Mouse (Mus musculus) forebrain, embryonic 14.5 days (tissue): Measurements from ENCODE around the gene D8Ertd738e. TPM values are rescaled to one million over a fixed set of nuclear protein-coding genes. Genes with fewer than 3 reads are reported as not detected.
"Not testable (repeated sequence)": the region's sequence is repeated elsewhere in the genome, so short reads cannot be mapped to it uniquely, and the experiment has no call there.

ENCODE experiments used
- ATAC-seq: fragments of 200-750 bp; cut with Nextera tagmentation; 2 replicates; pipeline ENCODE4 v1.8.0; 2017; ENCODE audit warnings: mild to moderate bottlenecking, moderate library complexity
- DNase-seq: peaks from one replicate; pipeline ENCODE4 v3.0.0-alpha.2; 2015; ENCODE audit warnings: low spot score
- H3K27ac ChIP-seq: fragments of 300-500 bp; sonication (generic); 2 replicates; pipeline ENCODE4 v1.5.1; 2014; ENCODE audit warnings: low read depth, mild to moderate bottlenecking, control low read depth, low read length, moderate library complexity
- H3K27me3 ChIP-seq: fragments of 300-500 bp; sonication (generic); replicated peaks from 2 replicates; pipeline ENCODE4 v1.6.1; 2014; ENCODE audit warnings: low read length, control low read depth, mixed read lengths; ENCODE audit not compliant: control insufficient read depth, insufficient read depth
- H3K36me3 ChIP-seq: fragments of 300-500 bp; sonication (generic); 2 replicates; pipeline ENCODE4 v1.6.1; 2014; ENCODE audit warnings: low read length, control low read depth; ENCODE audit not compliant: control insufficient read depth, insufficient read depth
- H3K4me1 ChIP-seq: fragments of 300-500 bp; sonication (generic); 2 replicates; pipeline ENCODE4 v1.6.1; 2014; ENCODE audit warnings: antibody characterized with exemption, low read length, control low read depth; ENCODE audit not compliant: control insufficient read depth, insufficient read depth
- H3K4me2 ChIP-seq: fragments of 300-500 bp; sonication (generic); 2 replicates; pipeline ENCODE4 v1.6.1; 2014; ENCODE audit warnings: mild to moderate bottlenecking, control low read depth, low read length
- H3K4me3 ChIP-seq: fragments of 300-500 bp; sonication (generic); 2 replicates; pipeline ENCODE4 v1.5.1; 2014; ENCODE audit warnings: low read depth, low read length, control low read depth
- H3K9ac ChIP-seq: fragments of 300-500 bp; sonication (generic); 2 replicates; pipeline ENCODE4 v1.6.1; 2014; ENCODE audit warnings: mild to moderate bottlenecking, low read length, control low read depth, moderate library complexity
- H3K9me3 ChIP-seq: fragments of 300-500 bp; sonication (generic); replicated peaks from 2 replicates; pipeline ENCODE4 v1.6.1; 2016; ENCODE audit warnings: low read length, control low read depth, mixed read lengths; ENCODE audit not compliant: control insufficient read depth
- WGBS: fragments of 180-500 bp; shearing (Covaris S2); extraction: QIAGEN DNeasy Blood & Tissue Kit; methylation state at CpG from one replicate; pipeline ENCODE4 v1.1.7; 2014; 5-methylcytosine and 5-hydroxymethylcytosine counted together
- polyA plus RNA-seq: library from polyadenylated mRNA; unstranded; fragments of >200 nt; fragmentation: Nextera tagmentation; extraction: Ambion mirVana; gene quantifications from 2 replicates; pipeline ENCODE4 v1.2.1, GENCODE M21; 2014

Gene D8Ertd738e
- polyA plus RNA-seq, result 266 and 329 TPM in 2 replicates

- peak within 1 kb of the TSS; percentile 63; the same call in 1 of the 2 replicates for H3K27ac ChIP-seq
- H3K27me3 ChIP-seq, result no peaks in the 10 kb centered on the region
- peak within 1 kb of the TSS; percentile 88 for H3K4me2 ChIP-seq
- ATAC-seq, result peak; percentile 98
- DNase-seq, result peak; percentile 97
- peak within 1 kb of the TSS; percentile 82 for H3K9ac ChIP-seq
- H3K36me3 ChIP-seq, result peaks cover 72% of the 10 kb centered on the region
- WGBS, result 4% methylated on average over 52 of the region's 52 CpGs
- H3K4me3 ChIP-seq, result peak within 1 kb of the TSS; percentile 89
- no peaks in the 10 kb centered on the region for H3K4me1 ChIP-seq
- no peaks in the 10 kb centered on the region for H3K9me3 ChIP-seq
Observed at GRCm38 (mm10) chr8:84249257-84250170, at the start of gene D8Ertd738e. D8Ertd738e (minus strand) TSS chr8:84249719.

- Histone ChIP-seq H3K9me3 (no peaks in the 10 kb centered on the region), H3K27me3 (no peaks in the 10 kb centered on the region), H3K9ac (no peak overlapping the region), H3K4me2 (no peak overlapping the region), H3K27ac (no peak overlapping the region), H3K4me1 (no peaks in the 10 kb centered on the region), H3K36me3 (no peaks in the 10 kb centered on the region), H3K4me3 (no peak overlapping the region)
- 64% methylated on average over 5 of the region's 5 CpGs for WGBS
- ATAC-seq (no peak), DNase-seq (no peak)
Observed at GRCm38 (mm10) chr8:84297029-84297785, 47.7 kb upstream of the D8Ertd738e start.

DNA sequence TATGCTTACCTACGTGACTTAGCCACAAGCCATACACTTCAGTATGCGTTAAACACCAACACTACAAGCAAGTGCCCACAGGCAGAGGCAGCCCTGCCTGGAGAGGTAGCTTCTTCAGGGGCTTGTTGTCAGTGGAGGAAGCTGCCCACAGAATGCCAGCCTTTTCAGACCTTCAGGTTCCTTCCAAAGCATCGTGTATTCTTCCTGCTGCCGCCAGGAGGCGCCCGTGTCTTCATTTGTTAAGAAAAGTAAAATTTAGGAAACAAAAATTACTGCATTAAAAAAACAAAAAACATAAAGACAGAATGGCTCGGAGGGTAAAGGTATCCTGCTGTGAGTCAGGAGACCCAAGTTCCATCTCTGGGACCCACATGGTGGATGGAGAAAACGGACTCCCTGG is 42.2 kb upstream of the D8Ertd738e start:
- ATAC-seq, result no peak
- H3K27ac ChIP-seq, result no peak overlapping the region

DNA sequence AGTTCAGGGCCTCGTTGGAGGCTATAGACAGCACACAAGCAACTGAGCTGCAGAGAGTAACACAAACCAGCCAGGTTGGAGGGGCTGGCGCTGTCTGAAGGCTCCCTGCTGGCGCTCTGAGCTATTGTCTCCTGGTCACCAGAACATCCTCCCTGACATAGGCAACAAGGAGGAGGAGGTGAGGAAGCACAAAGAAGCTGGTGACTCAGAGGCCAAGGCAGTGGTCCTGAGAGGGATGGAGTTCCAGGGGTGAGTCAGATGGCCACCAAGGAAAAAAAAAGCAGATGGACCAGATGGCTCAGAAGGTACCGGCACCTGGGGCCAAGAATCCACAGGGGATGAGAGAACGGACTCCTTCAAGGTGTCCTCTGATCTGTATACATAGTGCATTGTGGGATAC is 41.6 kb upstream of the D8Ertd738e start:
- Histone ChIP-seq H3K27ac (no peak overlapping the region), H3K4me2 (no peak overlapping the region), H3K9ac (no peak overlapping the region), H3K4me3 (no peak overlapping the region), H3K9me3 (no peaks in the 10 kb centered on the region), H3K4me1 (no peaks in the 10 kb centered on the region), H3K36me3 (no peaks in the 10 kb centered on the region), H3K27me3 (no peaks in the 10 kb centered on the region)
- no peak for ATAC-seq
- no peak for DNase-seq
- 63% methylated on average over 5 of the region's 5 CpGs for WGBS

More for the DNA sequence above, 42.2 kb upstream of the D8Ertd738e start:
- WGBS, result 24% methylated on average over 8 of the region's 8 CpGs
- Histone ChIP-seq H3K36me3 (no peaks in the 10 kb centered on the region), H3K4me1 (no peaks in the 10 kb centered on the region), H3K27me3 (no peaks in the 10 kb centered on the region), H3K4me2 (no peak overlapping the region), H3K9ac (no peak overlapping the region), H3K4me3 (no peak overlapping the region), H3K9me3 (no peaks in the 10 kb centered on the region)
- peak; percentile 83 for DNase-seq

- no peak for ATAC-seq
- no peak overlapping the region for H3K4me2 ChIP-seq
- H3K9ac ChIP-seq, result no peak overlapping the region
- H3K27me3 ChIP-seq, result no peaks in the 10 kb centered on the region
- no peaks in the 10 kb centered on the region for H3K36me3 ChIP-seq
- no peak for DNase-seq
- no peaks in the 10 kb centered on the region for H3K4me1 ChIP-seq
- 55% methylated on average over 2 of the region's 2 CpGs for WGBS
- no peaks in the 10 kb centered on the region for H3K9me3 ChIP-seq
- no peak overlapping the region for H3K4me3 ChIP-seq
- no peak overlapping the region for H3K27ac ChIP-seq
Observed at GRCm38 (mm10) chr8:84288892-84289291, 39.4 kb upstream of the D8Ertd738e start.

GRCm38 (mm10) chr8:84285665-84286064 is 36.1 kb upstream of the D8Ertd738e start:
- H3K36me3 ChIP-seq, H3K4me3 ChIP-seq, ATAC-seq, H3K27me3 ChIP-seq, H3K4me2 ChIP-seq, H3K9me3 ChIP-seq, H3K9ac ChIP-seq, H3K4me1 ChIP-seq, H3K27ac ChIP-seq: not testable (repeated sequence)
- WGBS, result 53% methylated on average over 4 of the region's 5 CpGs
- peak; percentile 37 for DNase-seq

DNA sequence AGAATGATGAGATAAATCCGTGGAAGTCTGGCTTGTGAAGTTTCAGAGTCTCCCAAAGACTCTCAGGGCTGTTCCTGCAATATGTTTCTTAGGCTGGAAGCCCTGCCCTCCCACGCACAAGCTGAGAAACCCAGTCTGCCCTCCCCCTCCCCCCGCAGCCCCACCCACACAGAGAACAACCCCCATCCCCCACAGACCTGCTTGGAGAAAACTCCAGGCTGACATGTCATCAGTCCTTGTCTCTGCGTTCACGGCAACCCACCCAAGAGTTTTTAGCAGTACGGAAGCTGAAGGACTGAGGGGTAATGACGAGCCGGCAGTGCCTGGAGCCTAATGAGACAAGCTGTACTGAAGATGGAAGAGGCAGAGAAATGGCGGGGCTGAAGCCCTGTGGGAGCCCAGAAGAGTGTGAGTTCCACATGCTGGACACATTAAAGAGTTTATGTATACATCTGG is 35.1 kb upstream of the D8Ertd738e start:
- no peak for ATAC-seq
- H3K4me2 ChIP-seq, result no peak overlapping the region
- H3K27ac ChIP-seq, result no peak overlapping the region
- H3K4me3 ChIP-seq, result no peak overlapping the region
- WGBS, result 45% methylated on average over 9 of the region's 9 CpGs
- no peaks in the 10 kb centered on the region for H3K9me3 ChIP-seq
- no peak overlapping the region for H3K9ac ChIP-seq
- H3K4me1 ChIP-seq, result no peaks in the 10 kb centered on the region
- DNase-seq, result no peak
- H3K36me3 ChIP-seq, result no peaks in the 10 kb centered on the region
- no peaks in the 10 kb centered on the region for H3K27me3 ChIP-seq

- no peak overlapping the region for H3K27ac ChIP-seq
- no peak overlapping the region for H3K4me2 ChIP-seq
- no peak overlapping the region for H3K4me3 ChIP-seq
- no peaks in the 10 kb centered on the region for H3K4me1 ChIP-seq
- no peaks in the 10 kb centered on the region for H3K27me3 ChIP-seq
- ATAC-seq, result no peak
- no peaks in the 10 kb centered on the region for H3K9me3 ChIP-seq
- no peak for DNase-seq
- H3K36me3 ChIP-seq, result no peaks in the 10 kb centered on the region
- H3K9ac ChIP-seq, result no peak overlapping the region
- 84% methylated on average over 10 of the region's 10 CpGs for WGBS
Observed at GRCm38 (mm10) chr8:84280777-84281176, 31.3 kb upstream of the D8Ertd738e start.
